Mouse (Mus musculus) megakaryocyte, embryonic 14.5 days (primary cell): ENCODE data around the gene Wnt7b.

Experiments used
- FLI1 ChIP-seq: IDR thresholded peaks from 2 replicates; pipeline ENCODE4 v1.6.1; 2012; ENCODE audit warnings: low read length, inconsistent platforms, mixed read lengths
- GATA1 ChIP-seq: IDR thresholded peaks from 3 replicates; pipeline ENCODE4 v1.6.1; 2012; ENCODE audit warnings: mixed read lengths, low read length, inconsistent platforms, borderline replicate concordance

DNA sequence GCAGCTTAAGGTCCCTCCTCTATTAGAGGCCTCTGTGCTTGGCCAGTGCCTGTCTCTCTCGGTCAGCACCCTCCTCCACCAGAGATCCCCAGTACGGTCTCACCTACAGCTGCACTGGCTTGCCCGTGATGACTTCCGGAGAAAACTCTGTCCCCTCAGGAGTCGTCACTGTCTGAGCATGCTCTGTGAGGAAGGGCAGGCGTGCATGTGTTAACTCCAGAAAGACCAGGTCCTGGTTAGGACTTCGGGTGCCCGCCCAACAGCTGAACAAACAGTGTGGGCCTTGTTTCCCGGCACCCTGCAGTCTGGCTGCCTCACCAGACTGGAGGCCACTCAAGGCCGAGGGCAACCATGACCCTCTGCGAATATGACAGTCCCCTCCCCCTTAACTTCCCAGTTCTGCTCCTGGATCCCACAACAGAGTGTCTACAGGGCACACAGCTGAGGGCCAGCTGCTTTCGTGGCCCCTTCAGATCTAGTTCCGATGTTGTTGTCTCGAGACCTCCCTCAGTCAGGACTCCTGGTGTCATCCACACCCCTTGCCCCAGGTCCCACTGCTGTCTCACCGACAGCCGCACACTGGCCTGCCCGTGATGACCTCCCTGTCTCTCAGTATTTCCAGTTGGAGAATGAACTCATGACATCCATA lies 23.8 kb upstream of the Wnt7b start:
- TF ChIP-seq FLI1: no peak
- no peak for TF ChIP-seq GATA1
